Mouse (Mus musculus): ENCODE data around the gene Ahnak2. TPM values are rescaled to one million over a fixed set of nuclear protein-coding genes. Genes with fewer than 3 reads are reported as not detected.

Ahnak2 gene
- polyA plus RNA-seq, 1 experiment from 2014 or later, result 1.0 TPM

GRCm38 (mm10) chr12:112796551-112797510 lies 5.6 kb downstream of the Ahnak2 start:
- no peak for DNase-seq (ENCODE audit: low spot score)

GRCm38 (mm10) chr12:112795466-112796104 lies 6.9 kb downstream of the Ahnak2 start:
- no peak for DNase-seq (ENCODE audit: low spot score)

GRCm38 (mm10) chr12:112794998-112795397 lies 7.5 kb downstream of the Ahnak2 start:
- no peak for DNase-seq (ENCODE audit: low spot score)

DNA sequence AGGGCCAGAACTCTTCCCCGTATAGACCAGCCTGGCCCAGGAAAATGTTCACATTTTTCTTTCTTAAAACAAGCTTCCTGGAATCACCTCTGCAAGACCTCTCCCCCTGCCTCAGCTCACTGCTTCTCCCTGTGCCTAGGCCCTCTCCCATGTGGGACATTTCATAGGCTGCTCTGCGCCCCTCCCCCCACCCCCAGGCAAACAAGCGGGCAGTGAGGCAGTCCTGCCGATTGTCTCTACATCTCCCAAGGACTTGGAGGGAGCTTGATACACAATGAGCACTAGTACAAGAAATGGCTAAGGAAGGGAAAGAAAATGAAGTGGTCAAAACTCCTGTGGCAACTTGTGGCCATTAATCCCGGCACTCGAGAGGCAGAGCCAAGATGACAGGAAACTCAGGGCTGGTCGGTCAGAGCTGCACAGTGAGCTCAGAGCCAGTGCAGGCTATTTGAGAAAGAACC lies 8.1 kb downstream of the Ahnak2 start:
- no peak for DNase-seq (ENCODE audit: low spot score)

- no peak for DNase-seq (ENCODE audit: low spot score)
Measured at GRCm38 (mm10) chr12:112793601-112794355, 8.7 kb downstream of the Ahnak2 start.

- no peak for DNase-seq (ENCODE audit: low spot score)
Measured at GRCm38 (mm10) chr12:112791026-112791425, 11.4 kb downstream of the Ahnak2 start.

GRCm38 (mm10) chr12:112774481-112774880 lies 28.0 kb downstream of the Ahnak2 start:
- DNase-seq (ENCODE audit: low spot score), result no peak

GRCm38 (mm10) chr12:112774026-112774425 lies 28.4 kb downstream of the Ahnak2 start:
- no peak for DNase-seq (ENCODE audit: low spot score)

DNA sequence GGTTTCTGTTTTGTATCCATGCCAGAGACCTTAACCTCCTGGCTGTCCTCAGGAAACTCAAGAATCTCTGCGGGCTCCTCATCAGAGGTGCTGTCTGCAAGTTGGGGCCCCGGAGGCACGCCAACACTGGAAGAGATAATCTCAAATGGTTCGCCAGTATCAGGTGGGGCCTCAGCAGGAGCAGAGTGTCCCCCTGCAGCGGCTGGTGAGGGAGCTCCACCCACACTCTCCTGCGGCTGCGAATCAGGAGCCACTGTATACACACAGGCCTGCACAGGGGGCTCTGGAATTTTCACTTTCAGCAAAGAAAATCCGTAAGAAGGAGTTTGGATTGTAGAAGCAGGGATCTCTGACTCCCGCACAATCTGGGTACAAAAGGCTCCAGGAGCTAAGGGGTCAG lies 29.1 kb downstream of the Ahnak2 start:
- DNase-seq (ENCODE audit: low spot score), result no peak

DNA sequence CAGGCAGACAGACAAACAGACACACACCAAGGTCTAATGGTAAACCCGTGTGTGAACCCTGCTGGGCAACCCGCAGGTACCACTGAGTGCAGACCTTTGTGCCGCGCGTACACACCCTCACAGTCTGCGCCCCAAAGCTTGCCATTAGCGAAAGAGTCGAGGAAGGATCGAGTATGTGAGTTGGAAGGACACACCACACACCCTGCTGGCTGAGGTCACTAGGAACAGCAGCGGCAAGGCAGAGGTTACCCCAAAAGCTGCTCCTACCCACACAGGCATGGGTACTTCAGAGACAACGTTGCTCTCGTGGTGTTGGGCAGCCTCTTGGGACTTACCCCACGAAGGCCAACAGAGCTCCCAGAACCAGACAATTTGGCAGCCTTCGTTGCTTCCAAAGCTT lies 30.2 kb downstream of the Ahnak2 start:
- DNase-seq (ENCODE audit: low spot score), result no peak

DNA sequence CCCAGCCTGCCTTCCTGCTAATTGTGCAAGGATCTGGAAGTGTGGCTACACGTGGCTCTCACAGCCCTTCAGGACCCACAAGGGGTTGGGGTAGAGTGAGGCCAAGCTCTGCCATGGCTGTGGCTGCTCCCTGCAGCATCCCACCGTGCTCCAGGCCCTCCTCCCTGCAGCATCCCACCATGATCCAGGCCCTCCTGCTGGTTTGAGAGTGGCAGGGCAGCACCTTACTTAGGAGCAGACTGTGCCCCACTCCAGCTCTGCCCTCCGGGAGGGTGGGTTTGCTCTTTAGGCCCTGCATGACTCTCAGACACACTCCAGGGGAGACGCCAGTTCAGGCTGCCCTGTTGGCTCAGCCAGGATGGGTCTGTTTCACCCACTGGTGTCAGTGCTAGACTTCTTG lies 32.1 kb downstream of the Ahnak2 start:
- DNase-seq (ENCODE audit: low spot score), result no peak

DNA sequence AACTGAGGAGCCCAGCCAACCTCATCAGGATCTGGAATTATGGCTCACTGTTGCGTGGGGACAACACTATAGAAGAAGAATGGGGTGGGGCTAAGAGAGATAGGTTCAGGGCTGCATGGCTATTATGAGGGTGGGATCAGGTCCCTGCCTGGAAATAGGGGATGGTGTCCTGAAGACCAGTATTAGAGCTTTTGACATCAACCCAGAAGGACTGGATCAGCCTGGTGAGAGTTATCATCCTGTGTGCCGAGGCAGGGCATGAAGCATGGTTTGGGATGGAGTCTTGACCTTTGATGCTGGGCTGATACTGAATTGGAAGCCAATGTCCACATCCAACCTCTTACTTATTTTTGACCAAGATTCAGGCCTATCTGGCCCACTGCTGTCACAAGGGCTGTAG lies 32.7 kb downstream of the Ahnak2 start:
- DNase-seq (ENCODE audit: low spot score), result no peak

GRCm38 (mm10) chr12:112769031-112769430 lies 33.4 kb downstream of the Ahnak2 start:
- DNase-seq (ENCODE audit: low spot score), result no peak

DNA sequence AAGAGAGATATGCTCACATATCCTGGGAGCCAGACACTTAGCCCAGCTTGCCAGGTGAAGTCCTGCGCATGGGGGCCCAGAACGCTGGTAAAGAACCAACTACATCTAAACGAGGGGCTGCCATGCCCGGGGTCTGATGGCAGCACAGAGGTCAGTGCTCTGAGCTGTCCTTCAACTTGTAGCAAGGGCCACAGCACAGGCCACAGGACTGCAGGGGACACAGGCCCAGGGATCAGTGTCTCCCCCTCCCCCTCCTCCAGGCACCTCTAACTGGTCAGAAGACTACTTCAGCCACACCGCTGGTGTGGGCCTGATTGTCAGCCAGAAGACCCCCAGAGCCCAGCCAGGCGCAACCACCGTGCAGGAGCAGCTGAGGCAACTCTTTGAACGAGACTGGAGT lies 34.3 kb downstream of the Ahnak2 start:
- no peak for DNase-seq (ENCODE audit: low spot score)

- no peak for DNase-seq (ENCODE audit: low spot score)
Measured at GRCm38 (mm10) chr12:112767036-112767890, 35.2 kb downstream of the Ahnak2 start.

- no peak for DNase-seq (ENCODE audit: low spot score)
Measured at GRCm38 (mm10) chr12:112766586-112766985, 35.9 kb downstream of the Ahnak2 start.

GRCm38 (mm10) chr12:112764991-112765390 lies 37.5 kb downstream of the Ahnak2 start:
- no peak for DNase-seq (ENCODE audit: low spot score)

DNA sequence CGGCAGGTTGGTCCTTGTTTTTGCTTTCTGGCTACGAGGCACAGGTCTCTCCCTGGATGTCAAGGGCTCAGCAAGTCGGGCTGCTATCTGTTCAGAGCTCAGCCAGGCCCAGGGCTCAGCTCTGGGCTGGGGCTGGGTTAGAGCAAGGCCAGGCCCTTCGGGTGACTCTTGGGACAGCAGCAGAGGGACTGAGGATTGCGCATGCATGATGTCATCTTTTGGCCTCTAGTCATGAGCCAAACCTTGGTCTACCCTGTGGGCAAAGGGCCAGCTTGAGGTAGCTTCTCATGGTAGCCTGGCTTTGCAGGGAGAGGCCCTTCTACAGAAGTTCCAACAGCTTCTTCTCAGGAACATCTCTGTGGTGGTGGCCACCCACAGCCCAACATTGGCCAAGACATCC lies 38.3 kb downstream of the Ahnak2 start:
- DNase-seq (ENCODE audit: low spot score), result no peak

DNA sequence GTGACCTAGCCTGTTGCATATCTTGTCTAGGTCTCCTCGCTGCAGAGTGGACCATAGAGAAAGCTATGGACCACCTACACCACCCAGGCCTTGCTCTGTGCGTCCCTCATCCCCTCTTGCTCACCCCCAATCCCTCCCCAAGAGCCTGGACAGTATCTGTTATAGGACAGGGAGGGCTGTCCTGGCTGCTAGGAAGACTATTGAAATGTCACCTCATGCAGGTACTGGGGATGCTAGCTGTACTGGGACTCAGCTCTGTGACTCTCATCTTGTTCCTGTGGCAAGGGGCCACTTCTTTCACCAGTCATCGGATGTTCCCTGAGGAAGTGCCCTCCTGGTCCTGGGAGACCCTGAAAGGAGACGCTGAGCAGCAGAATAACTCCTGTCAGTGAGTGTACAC lies 39.3 kb downstream of the Ahnak2 start:
- DNase-seq (ENCODE audit: low spot score), result no peak

GRCm38 (mm10) chr12:112762018-112762417 lies 40.4 kb downstream of the Ahnak2 start:
- no peak for DNase-seq (ENCODE audit: low spot score)

DNA sequence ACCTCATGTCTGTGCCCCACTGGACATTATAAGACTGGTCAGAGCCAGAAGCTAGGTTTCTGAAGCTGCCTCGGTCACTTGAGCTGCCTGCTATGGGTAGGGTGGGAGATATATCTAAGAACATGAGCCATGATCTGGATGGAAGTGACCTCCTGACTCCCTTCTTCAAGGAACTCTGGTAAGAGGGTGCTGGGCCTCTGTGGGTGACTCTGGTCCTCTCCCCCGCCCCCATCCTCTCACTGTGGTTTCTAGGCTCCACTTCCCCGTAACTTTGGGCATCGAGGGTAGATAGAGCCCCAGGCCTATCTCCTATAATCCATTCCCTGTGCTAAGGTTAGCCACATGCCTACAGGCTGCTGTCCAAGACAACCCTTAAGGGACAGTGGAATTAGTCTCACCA lies 41.0 kb downstream of the Ahnak2 start:
- no peak for DNase-seq (ENCODE audit: low spot score)
